Mouse (Mus musculus) hindbrain, postnatal 0 days (tissue): ENCODE results near the gene Rrp15. TPM values are rescaled to one million over a fixed set of nuclear protein-coding genes. Genes with fewer than 3 reads are reported as not detected.
A peak's percentile ranks its signal among the peaks of the same experiment; 100 is the strongest.

Source experiments
- ATAC-seq: fragments of 200-750 bp; cut with Nextera tagmentation; 2 replicates; pipeline ENCODE4 v1.8.0; 2017; ENCODE audit warnings: mild to moderate bottlenecking, moderate TSS enrichment, moderate library complexity
- DNase-seq: peaks from one replicate; pipeline ENCODE4 v3.0.0-alpha.2; 2015; ENCODE audit warnings: low spot score
- H3K27ac ChIP-seq: fragments of 300-500 bp; sonication (generic); 2 replicates; pipeline ENCODE4 v1.5.1; 2014; ENCODE audit warnings: mild to moderate bottlenecking
- H3K27me3 ChIP-seq: fragments of 300-500 bp; sonication (generic); 2 replicates; pipeline ENCODE4 v1.6.1; 2014; ENCODE audit warnings: low read length, mixed read lengths; ENCODE audit not compliant: insufficient read depth
- H3K36me3 ChIP-seq: fragments of 300-500 bp; sonication (generic); 2 replicates; pipeline ENCODE4 v1.6.1; 2014; ENCODE audit warnings: low read length, mixed read lengths; ENCODE audit not compliant: insufficient read depth
- H3K4me1 ChIP-seq: fragments of 300-500 bp; sonication (generic); 2 replicates; pipeline ENCODE4 v1.6.1; 2014; ENCODE audit warnings: antibody characterized with exemption, low read length, mixed read lengths; ENCODE audit not compliant: insufficient read depth
- H3K4me2 ChIP-seq: fragments of 300-500 bp; sonication (generic); 2 replicates; pipeline ENCODE4 v1.6.1; 2014; ENCODE audit warnings: low read depth, mild to moderate bottlenecking, low read length, moderate library complexity, mixed read lengths
- H3K4me3 ChIP-seq: fragments of 300-500 bp; sonication (generic); 2 replicates; pipeline ENCODE4 v1.5.1; 2014; ENCODE audit warnings: low read length
- H3K9ac ChIP-seq: fragments of 300-500 bp; sonication (generic); replicated peaks from 2 replicates; pipeline ENCODE4 v1.6.1; 2014; ENCODE audit warnings: mild to moderate bottlenecking, low read length, moderate library complexity, mixed read lengths
- H3K9me3 ChIP-seq: fragments of 300-500 bp; sonication (generic); 2 replicates; pipeline ENCODE4 v1.6.1; 2016; ENCODE audit warnings: low read length, mixed read lengths
- CTCF ChIP-seq: IDR thresholded peaks from 2 replicates; pipeline ENCODE4 v1.5.1; 2016; ENCODE audit warnings: antibody characterized with exemption, control low read depth, low read depth
- WGBS: fragments of 180-500 bp; shearing (Covaris S2); extraction: QIAGEN DNeasy Blood & Tissue Kit; methylation state at CpG from one replicate; pipeline ENCODE4 v1.1.7; 2014; 5-methylcytosine and 5-hydroxymethylcytosine counted together
- polyA plus RNA-seq: library from polyadenylated mRNA; unstranded; fragments of >200 nt; fragmentation: Nextera tagmentation; extraction: Ambion mirVana; gene quantifications from 2 replicates; pipeline ENCODE4 v1.2.1, GENCODE M21; 2015
- total RNA-seq: library from RNA; depleted of rRNA; stranded (reverse); fragments of >200 nt; gene quantifications from 2 replicates; pipeline ENCODE4 v1.2.3, GENCODE M21; 2014

Rrp15 gene
- total and polyA plus RNA-seq, 2 experiments from 2014 or later: 5.4 to 22.8 TPM

DNA sequence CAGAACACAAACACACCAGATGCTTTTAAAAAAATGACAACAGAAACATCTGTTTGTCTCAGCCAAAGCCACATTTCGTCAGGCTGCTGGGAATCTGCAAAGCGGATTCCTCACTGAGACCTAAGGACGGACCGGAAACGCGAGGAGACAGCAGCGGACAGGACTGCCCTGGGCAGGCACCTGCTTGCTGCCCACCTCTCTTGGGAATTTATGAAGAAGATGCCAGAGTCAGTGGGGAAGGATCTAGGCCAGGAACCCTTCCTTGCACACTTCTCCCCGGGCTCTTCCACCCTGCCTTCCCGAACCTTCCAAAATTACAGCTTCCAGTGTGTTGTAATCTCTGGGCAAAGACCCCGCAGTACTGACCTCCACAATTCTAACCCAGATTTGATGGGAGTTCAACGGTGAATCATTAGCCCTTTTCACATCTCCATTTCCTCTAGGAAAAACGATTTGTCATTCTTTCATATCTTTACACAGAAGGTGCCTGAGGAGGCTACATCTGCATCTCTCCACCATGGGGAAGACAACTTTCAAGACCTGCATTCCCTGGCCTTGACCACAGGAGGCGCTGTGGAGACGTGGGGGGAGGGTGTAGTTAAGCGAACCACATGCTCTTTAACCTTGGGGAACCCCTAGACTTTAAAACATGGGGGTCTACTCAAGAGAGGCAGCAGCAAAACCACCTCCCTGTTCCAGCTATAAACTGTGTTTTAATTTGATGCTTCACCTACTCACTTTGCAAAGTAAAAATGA, 50.4 kb downstream of the Rrp15 start:
- no peak overlapping the region for H3K27ac ChIP-seq
- TF ChIP-seq CTCF: peak; percentile 52
- DNase-seq (no peak), ATAC-seq (no peak)
- no peaks in the 10 kb centered on the region for H3K36me3 ChIP-seq
- H3K4me3 ChIP-seq: no peak overlapping the region
- 77% methylated on average over 15 of the region's 15 CpGs for WGBS
- H3K4me2 ChIP-seq: no peak overlapping the region
- H3K4me1 ChIP-seq: no peaks in the 10 kb centered on the region
- no peak overlapping the region for H3K9ac ChIP-seq
- no peaks in the 10 kb centered on the region for H3K9me3 ChIP-seq
- no peaks in the 10 kb centered on the region for H3K27me3 ChIP-seq

- ATAC-seq (no peak), DNase-seq (no peak)
- H3K9ac ChIP-seq: no peak overlapping the region
- 88% methylated on average over 9 of the region's 9 CpGs for WGBS
- H3K4me1 ChIP-seq: no peaks in the 10 kb centered on the region
- no peak overlapping the region for H3K4me2 ChIP-seq
- no peaks in the 10 kb centered on the region for H3K9me3 ChIP-seq
- H3K27me3 ChIP-seq: no peaks in the 10 kb centered on the region
- no peak overlapping the region for H3K4me3 ChIP-seq
- no peaks in the 10 kb centered on the region for H3K36me3 ChIP-seq
- no peak for TF ChIP-seq CTCF
- H3K27ac ChIP-seq: no peak overlapping the region
Measured at GRCm38 (mm10) chr1:186696231-186696630, 52.9 kb downstream of the Rrp15 start.

DNA sequence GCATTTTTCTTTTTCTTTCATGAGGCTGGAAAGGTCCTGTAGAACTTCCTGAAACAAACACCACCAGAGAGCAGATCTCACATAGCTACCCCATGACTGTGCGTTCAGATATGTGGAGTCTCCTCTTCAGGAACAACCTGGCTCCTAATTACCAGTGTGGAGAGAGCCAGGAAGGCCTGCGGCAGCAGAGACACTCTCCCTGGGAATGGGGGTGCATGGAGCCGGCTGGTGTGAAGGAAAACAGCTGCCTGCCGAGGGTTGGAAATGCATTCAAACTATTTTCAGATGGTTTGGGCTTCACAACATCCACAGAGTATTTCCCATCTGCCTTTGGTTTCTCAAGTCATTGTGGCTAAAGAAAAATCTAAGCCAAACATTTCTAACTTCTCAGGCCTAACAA, 53.8 kb downstream of the Rrp15 start:
- Histone ChIP-seq H3K36me3 (no peaks in the 10 kb centered on the region), H3K4me2 (no peak overlapping the region), H3K27me3 (no peaks in the 10 kb centered on the region), H3K4me1 (no peaks in the 10 kb centered on the region), H3K4me3 (no peak overlapping the region), H3K9ac (no peak overlapping the region), H3K9me3 (no peaks in the 10 kb centered on the region), H3K27ac (no peak overlapping the region)
- no peak for ATAC-seq
- 73% methylated on average over 4 of the region's 4 CpGs for WGBS
- no peak for TF ChIP-seq CTCF
- DNase-seq: no peak

DNA sequence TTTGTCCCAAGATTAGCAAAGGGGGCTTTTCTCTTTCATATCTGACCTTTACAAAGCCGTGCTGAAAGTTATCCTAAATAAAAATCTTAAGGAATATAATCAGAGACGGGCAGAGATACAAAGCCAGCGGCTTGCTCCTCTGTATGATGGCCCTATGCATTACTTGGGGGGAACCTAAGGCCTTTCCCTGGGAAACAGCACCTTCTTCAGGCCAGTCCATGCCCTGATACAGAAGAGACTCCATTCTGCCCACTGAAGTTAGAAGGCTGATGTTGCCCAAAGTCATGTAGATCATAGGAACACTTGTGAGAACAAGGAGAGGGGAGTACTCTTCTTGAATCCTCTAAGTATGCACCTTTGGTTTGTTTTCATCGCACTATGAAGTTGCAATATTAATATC, 56.8 kb downstream of the Rrp15 start:
- no peak overlapping the region for H3K4me2 ChIP-seq
- no peak for ATAC-seq
- H3K36me3 ChIP-seq: no peaks in the 10 kb centered on the region
- no peak for DNase-seq
- H3K4me1 ChIP-seq: no peaks in the 10 kb centered on the region
- H3K9ac ChIP-seq: no peak overlapping the region
- H3K4me3 ChIP-seq: no peak overlapping the region
- 88% methylated on average over 4 of the region's 4 CpGs for WGBS
- no peak overlapping the region for H3K27ac ChIP-seq
- no peaks in the 10 kb centered on the region for H3K27me3 ChIP-seq
- TF ChIP-seq CTCF: peak; percentile 54
- no peaks in the 10 kb centered on the region for H3K9me3 ChIP-seq

- TF ChIP-seq CTCF: no peak
- H3K27ac ChIP-seq: no peak overlapping the region
- H3K4me1 ChIP-seq: no peaks in the 10 kb centered on the region
- no peak overlapping the region for H3K9ac ChIP-seq
- no peaks in the 10 kb centered on the region for H3K36me3 ChIP-seq
- H3K9me3 ChIP-seq: no peaks in the 10 kb centered on the region
- H3K27me3 ChIP-seq: no peaks in the 10 kb centered on the region
- DNase-seq (no peak), ATAC-seq (no peak)
- no peak overlapping the region for H3K4me3 ChIP-seq
- WGBS: 82% methylated on average over 9 of the region's 9 CpGs
- H3K4me2 ChIP-seq: no peak overlapping the region
Measured at GRCm38 (mm10) chr1:186691708-186692107, 57.5 kb downstream of the Rrp15 start.

DNA sequence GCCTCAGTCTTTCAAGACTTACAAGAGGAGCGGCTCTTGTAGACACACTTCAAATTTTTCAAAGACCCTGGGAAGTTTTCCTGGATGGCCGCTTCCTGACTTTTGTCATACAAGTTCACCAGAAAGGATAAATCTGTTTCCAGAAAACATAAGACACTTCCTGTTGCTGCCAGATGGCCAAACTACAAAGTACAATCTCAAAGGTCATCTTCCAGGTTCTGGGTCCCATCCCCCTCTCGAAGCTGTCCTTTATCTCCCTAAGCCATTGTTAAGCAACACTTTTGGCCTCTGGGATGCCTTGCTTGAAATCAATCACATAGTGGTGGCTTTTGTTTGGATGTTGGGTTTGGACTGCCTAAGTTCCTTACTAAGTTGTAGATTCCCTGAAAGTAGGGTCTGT, 65.1 kb downstream of the Rrp15 start:
- TF ChIP-seq CTCF: no peak
- no peak overlapping the region for H3K9ac ChIP-seq
- H3K4me1 ChIP-seq: 0 out of 2 replicates have a peak, but pooled peaks cover 6% of the 10 kb centered on the region
- H3K36me3 ChIP-seq: no peaks in the 10 kb centered on the region
- no peak overlapping the region for H3K4me3 ChIP-seq
- no peak overlapping the region for H3K27ac ChIP-seq
- DNase-seq (no peak), ATAC-seq (no peak)
- WGBS: 94% methylated on average over 3 of the region's 3 CpGs
- no peak overlapping the region for H3K4me2 ChIP-seq
- no peaks in the 10 kb centered on the region for H3K9me3 ChIP-seq
- H3K27me3 ChIP-seq: no peaks in the 10 kb centered on the region

DNA sequence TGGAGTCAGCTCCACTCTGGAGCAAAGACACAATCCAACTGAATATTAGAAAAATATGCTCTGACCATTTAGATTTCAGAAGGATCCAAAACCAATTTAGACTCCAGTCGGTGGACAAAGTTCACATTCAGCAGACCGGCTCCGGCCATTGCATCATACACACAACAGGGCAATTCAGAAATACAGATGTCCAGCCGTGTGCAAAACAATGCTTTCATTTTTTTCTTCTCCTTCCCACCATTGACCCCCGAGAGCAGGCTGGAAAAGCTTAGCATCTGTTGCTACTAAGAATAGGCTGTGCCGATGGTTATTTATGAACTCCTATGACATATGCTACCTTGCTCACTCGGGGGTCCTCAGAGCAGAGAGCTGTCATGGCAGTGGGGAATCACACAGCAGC, 66.6 kb downstream of the Rrp15 start:
- Histone ChIP-seq H3K9ac (no peak overlapping the region), H3K9me3 (no peaks in the 10 kb centered on the region), H3K4me1 (0 out of 2 replicates have a peak, but pooled peaks cover 6% of the 10 kb centered on the region), H3K4me3 (no peak overlapping the region), H3K36me3 (no peaks in the 10 kb centered on the region), H3K4me2 (no peak overlapping the region), H3K27me3 (no peaks in the 10 kb centered on the region), H3K27ac (no peak overlapping the region)
- ATAC-seq: peak; percentile 40; the same call in 1 of the 2 replicates
- no peak for TF ChIP-seq CTCF
- WGBS: 15% methylated on average over 7 of the region's 7 CpGs
- DNase-seq: no peak
